Mouse (Mus musculus): ENCODE measurements around the gene Gm26602.

The Gm26602 gene

GRCm38 (mm10) chr10:79910556-79910955, at the start of gene Gm26602:
Gm26602 (plus strand) TSS chr10:79910856.
- DNase-seq (ENCODE audit: low spot score in 2 of 2) = no peak

DNA sequence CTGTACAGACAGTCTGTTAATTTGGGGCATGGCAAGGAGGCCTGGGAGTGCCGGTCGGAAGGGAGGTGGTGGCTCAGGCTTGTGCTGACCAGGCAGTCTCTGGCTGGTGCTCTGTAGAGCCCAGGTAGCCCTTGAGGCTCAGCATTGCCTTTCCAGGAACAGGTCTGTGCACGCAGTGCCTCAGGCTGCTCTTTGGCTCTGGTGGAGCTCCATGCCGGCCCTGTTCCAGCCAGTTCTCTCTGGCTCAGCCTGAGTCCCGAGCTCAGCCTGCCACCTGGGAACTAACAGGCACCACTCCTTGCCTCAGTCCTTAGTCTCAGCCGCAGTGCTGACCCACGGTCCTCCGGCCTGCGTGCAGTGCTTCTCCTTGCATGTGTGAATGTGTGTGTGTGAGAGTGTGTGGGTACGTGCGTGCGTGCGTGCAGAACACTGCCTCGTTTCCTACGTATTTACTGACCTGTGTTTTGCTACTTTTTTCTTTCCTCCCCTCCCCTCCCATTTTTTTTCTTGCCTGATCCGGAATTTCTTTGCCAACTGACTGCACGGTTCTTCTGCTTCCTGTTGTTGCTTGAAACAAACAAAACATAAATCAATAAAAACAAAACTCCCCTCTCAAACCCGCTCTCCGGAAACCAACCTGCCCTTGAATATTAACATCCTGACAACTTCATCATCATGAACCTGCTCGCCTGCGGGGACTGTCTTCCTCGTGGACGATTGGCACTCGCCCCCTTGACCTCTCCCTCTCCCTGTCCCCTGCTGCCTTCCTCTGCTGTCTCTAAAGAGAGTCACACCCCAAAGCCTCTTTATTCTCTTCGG, 49.2 kb upstream of the Gm26602 start:
- DNase-seq (ENCODE audit: low spot score in 2 of 2) = no peak

DNA sequence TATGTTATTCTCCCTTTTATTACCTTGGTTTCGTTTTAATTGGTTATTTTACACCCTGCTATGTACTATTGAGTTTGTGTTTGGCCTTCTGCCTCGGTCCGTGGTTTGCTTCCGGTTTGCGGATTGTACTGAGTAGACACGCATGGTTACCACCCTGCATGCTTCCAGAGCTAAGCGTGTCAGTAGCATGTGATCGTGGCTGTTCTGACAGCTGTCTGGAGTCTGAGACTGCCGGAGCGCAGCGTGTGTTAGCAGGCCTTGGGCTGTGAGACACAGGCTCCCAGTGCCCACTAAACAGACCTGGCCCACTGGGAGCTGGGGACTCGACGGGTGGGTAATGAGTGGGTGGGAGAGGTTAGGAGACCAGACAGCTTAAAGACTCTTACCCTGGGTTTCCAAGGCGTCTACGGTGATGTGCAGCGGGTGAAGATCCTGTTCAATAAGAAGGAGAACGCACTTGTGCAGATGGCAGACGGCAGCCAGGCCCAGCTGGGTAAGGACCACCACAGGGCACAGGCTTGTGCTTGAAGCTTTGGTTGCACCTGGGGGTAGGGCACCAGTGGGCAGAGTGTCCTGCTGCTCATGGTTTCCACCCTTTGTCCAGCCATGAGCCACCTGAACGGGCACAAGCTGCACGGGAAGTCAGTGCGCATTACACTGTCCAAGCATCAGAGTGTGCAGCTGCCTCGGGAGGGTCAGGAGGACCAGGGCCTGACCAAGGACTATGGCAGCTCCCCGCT, 48.4 kb upstream of the Gm26602 start:
- no peak for DNase-seq (ENCODE audit: low spot score in 2 of 2)

DNA sequence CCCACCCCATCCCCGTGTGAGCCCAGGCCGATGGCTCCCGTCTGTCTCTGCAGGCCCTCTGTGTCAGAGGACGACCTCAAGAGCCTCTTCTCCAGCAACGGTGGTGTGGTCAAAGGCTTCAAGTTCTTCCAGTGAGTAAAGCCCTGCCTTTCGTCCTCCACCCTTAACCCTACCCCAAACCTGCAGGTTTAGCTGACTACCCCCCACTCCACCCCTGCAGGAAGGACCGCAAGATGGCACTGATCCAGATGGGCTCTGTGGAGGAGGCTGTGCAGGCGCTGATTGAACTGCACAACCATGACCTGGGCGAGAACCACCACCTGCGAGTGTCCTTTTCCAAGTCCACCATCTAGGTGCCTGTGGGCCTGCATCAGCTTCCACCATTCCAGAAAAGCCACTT, 47.7 kb upstream of the Gm26602 start:
- no peak for DNase-seq (ENCODE audit: low spot score in 2 of 2)

DNA sequence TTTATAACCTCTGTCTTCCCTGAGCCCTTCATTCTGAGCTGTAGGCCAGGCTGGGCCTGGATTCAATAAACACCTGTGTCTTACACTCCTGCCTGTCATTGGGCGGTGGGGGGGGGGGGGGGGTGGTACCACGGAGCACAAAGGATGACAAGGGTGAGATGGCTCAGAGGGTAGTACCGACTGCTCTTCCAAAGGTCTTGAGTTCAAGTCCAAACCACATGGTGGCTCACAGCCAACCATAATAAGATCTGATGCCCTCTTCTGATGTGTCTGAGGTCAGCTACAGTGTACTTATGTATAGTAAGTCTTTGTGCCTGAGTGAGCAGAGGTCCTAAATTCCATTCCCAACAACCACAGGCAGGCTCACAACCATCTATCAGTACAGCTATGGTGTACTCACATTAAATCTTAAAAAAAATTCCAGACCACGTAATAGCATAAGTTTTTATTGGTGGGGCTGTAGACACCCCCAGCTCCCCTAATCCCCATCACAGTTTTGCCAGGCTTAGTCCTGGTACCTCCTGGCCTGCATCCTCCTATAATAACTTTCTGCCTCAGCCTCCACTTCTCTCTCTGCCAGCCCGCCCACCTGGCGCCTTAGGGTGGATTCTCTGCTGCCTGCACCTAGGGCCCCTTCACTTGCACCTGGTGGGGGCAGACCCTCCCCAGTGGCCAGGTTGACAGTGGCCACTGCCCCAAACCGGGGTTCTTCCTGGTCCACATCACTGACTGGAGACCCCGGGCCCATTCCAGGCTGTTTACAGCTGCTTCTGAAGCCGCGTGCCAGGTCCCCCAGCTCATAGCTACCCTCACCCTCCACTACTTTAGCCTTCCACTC, 46.1 kb upstream of the Gm26602 start:
- no peak for DNase-seq (ENCODE audit: low spot score in 2 of 2)

- no peak for DNase-seq (ENCODE audit: low spot score in 2 of 2)
Observed at GRCm38 (mm10) chr10:79865189-79865601, 45.5 kb upstream of the Gm26602 start.

- DNase-seq (ENCODE audit: low spot score in 2 of 2) = no peak
Observed at GRCm38 (mm10) chr10:79865801-79866295, 44.8 kb upstream of the Gm26602 start.

DNA sequence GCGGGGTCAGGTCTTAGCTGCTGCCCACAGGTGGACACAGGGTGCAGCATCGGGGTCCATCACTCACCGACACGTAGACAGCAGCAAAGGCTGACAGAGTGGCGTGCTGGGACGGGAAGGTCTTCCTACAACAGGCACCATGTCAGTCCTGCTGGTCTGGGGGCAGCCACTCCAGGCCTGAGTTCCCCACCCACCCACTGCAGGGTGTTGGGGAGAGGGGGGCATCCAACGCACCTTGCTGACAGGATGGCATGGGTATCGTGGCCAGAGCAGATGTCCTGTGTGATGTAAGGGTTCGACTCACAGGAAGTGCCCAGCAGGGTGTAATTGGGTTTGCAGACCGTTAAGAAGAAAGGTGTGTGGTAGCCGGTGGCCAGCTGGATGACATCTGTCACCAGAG, 44.1 kb upstream of the Gm26602 start:
- DNase-seq (ENCODE audit: low spot score in 2 of 2) = no peak

- DNase-seq (ENCODE audit: low spot score in 2 of 2) = no peak
Observed at GRCm38 (mm10) chr10:79871845-79872244, 38.8 kb upstream of the Gm26602 start.

- no peak for DNase-seq (ENCODE audit: low spot score in 2 of 2)
Observed at GRCm38 (mm10) chr10:79872862-79873261, 37.8 kb upstream of the Gm26602 start.

DNA sequence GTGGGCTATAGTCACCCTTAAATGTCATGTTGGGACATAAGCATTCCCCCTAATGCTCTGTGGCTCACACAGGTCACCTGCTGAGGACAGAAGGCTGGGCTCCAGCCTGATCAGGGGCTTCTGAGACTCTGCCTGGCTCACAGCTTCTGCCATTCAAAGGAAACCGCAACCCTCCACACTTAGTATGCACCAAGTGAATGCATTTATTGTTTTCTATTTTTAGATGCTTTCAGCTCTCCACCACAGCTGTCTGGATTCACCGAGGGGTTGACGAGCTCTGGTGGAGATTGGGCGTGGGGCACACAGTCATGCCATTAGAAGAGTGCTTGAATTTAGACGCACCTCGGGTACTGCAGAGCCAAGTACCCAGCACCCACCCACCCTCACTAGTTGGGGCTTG, 37.3 kb upstream of the Gm26602 start:
- DNase-seq (ENCODE audit: low spot score in 2 of 2) = no peak

- DNase-seq (ENCODE audit: low spot score in 2 of 2) = no peak
Observed at GRCm38 (mm10) chr10:79873715-79874289, 36.9 kb upstream of the Gm26602 start.

GRCm38 (mm10) chr10:79874290-79874862, 36.3 kb upstream of the Gm26602 start, which contains the start of the genes Prtn3 and Plppr3:
Prtn3 (plus strand) TSS chr10:79874476.
Plppr3 (minus strand) TSS chr10:79874634.
- no peak for DNase-seq (ENCODE audit: low spot score in 2 of 2)

DNA sequence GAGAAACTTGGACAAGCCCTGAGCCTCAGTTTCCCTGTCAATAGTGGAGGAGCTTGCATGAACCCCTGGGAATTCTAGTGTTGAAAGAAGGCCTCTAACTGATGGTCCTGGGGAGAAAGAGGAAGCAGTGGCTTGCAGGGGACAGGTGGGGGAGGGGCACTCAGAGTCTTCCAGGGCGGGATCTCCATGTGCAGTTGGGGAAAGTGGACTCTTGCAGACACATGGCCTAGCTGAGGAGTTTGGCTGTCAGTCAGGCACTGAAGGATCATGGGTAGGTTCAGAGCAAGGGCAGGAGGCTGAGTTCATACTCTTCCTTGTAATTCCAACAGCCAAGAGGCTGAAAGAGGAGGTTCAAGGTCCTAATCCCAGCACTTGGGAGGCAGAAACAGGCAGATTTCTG, 33.5 kb upstream of the Gm26602 start:
- no peak for DNase-seq (ENCODE audit: low spot score in 2 of 2)

GRCm38 (mm10) chr10:79877757-79878156, 32.9 kb upstream of the Gm26602 start:
- DNase-seq (ENCODE audit: low spot score in 2 of 2) = no peak

DNA sequence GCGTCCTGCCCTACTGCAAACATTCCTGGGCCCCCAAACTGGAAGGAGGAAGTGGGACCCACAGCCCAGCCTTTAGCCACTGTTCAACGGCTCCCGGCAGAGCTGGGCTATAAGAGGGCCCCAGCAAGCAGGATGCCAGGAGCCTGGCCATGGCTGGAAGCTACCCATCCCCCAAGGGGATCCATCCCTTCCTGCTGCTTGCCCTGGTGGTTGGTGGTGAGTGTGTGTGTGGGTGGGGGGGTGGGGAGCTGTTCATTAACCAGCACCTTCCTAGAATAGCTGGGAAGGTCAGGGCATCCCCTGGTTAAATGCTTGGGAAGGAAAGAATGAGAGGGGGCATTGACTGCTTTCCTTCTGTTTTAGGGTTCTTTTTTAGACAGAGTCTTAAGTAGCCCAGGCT, 31.1 kb upstream of the Gm26602 start:
- no peak for DNase-seq (ENCODE audit: low spot score in 2 of 2)

- DNase-seq (ENCODE audit: low spot score in 2 of 2) = no peak
Observed at GRCm38 (mm10) chr10:79880721-79881120, 29.9 kb upstream of the Gm26602 start.

DNA sequence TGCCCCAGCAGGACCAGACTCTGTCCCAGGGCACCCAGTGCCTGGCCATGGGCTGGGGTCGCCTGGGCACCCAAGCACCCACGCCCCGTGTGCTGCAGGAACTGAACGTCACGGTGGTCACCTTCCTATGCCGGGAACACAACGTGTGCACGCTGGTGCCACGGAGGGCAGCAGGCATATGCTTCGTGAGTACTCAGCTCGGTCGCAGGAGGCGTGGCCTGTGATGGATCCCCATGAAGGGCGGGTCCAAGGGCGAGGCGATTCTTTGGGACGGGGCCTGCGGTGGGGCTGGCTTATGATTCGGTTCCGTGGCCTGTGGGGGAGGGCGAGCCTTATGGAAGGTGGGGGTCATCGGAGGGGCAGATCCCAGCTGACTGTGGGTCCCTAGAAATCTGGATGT, 28.7 kb upstream of the Gm26602 start:
- no peak for DNase-seq (ENCODE audit: low spot score in 2 of 2)

- peak; percentile 58 to 72 for DNase-seq (ENCODE audit: low spot score in 2 of 2)
Observed at GRCm38 (mm10) chr10:79883297-79884084, 27.2 kb upstream of the Gm26602 start.

DNA sequence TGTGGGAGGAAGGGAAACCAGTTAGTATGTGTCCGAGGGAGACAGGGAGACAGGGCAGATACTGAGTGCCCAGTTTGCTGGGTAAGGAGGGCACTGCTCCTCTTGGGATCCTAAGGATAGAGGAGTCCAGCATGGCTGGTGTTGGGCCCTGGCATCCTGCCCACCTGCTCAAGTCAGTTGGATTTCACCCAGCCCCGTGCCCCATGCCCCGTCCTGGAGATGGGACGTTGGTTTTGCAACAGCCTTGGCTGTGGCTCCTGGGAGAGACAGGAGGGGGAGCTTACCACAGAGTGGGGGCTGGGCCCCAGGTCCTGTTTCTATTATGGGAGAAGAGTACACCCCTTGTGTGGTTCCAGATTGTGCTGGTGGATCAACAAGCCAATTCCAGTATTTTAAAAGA, 26.2 kb upstream of the Gm26602 start:
- DNase-seq (ENCODE audit: low spot score in 2 of 2) = no peak
